Mouse (Mus musculus) CD4-positive naive resting alpha-beta T cell, adult 57 days (primary cell): ENCODE data around the gene Slc1a5. TPM values are rescaled to one million over a fixed set of nuclear protein-coding genes. Genes with fewer than 3 reads are reported as not detected.

Experiments
- total RNA-seq: library from RNA; stranded (reverse); gene quantifications from one replicate; pipeline ENCODE4 v1.2.4, GENCODE M21; 2023

Gene Slc1a5
- total RNA-seq: 132 TPM

DNA sequence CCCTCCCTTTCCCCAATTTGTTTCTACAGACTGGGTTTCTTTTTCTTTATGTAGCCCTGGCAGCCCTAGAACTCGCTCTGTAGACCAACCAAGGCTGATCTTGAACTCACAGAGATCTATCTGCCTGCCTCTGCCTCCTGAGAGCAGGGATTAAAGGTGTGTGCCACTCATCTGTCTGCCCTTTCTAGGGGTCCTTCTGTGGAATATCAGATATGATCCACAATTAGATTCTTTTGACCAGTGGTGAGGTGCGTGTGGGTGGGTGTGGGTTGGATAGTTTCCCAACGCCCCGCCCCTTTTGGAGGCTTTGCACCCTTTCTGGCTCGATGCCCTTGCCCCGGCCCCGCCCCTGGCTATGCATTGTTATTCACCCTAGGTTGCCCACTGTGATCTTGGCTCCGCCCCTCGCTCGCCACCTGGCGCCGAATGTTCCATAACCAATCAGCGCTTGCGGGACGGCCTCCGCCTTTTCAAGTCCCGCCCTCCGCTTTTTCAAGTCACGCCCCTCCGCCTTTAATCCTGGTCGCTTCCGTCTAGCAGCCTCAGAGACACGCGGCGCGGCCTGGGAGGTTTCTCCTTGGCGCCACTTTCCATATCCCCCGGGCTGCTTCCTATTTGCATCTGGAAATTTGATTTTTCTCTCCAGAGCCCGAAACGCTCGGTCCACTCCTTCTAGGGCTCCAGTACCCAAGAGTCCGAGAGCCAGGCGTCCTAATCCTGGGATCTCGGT lies at the start of gene Slc1a5:
Slc1a5 (plus strand) TSS at position 516 of the 730 bp plus-strand sequence.

GRCm38 (mm10) chr7:16738073-16738696 lies 43.0 kb upstream of the Slc1a5 start, which contains the start of gene Ap2s1:
TSS of gene Ap2s1 (plus strand) at chr7:16738410.

DNA sequence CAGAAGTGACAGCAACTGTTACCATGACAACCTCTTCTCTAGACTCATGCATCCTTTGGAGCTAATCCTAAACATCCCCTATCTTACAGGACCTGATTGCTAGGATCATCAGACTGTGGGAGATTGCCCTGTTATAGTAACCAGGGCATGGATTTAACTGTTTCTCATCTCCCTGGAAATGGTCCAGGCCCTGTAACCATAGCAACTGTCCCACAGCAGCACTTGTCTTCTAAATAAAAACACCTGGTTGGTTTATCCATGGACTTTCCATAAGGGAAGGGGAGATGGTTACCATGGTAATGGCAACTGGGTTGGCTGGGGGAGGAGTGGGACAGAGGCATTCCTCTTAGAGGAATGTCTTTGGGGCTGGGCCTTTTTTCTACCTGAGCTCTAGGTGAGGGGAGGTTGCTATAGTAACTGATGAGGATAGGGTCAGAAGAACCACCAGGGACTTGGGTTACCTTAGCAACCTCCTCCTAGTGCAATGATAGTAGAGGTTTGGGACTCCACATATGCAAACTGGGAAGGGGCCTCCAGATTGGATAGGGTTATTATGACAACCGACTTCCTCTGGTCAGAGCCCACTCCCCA lies 34.3 kb downstream of the Slc1a5 start, which contains the start of gene Strn4:
Strn4 (plus strand) TSS at position 539 of the 591 bp plus-strand sequence.

DNA sequence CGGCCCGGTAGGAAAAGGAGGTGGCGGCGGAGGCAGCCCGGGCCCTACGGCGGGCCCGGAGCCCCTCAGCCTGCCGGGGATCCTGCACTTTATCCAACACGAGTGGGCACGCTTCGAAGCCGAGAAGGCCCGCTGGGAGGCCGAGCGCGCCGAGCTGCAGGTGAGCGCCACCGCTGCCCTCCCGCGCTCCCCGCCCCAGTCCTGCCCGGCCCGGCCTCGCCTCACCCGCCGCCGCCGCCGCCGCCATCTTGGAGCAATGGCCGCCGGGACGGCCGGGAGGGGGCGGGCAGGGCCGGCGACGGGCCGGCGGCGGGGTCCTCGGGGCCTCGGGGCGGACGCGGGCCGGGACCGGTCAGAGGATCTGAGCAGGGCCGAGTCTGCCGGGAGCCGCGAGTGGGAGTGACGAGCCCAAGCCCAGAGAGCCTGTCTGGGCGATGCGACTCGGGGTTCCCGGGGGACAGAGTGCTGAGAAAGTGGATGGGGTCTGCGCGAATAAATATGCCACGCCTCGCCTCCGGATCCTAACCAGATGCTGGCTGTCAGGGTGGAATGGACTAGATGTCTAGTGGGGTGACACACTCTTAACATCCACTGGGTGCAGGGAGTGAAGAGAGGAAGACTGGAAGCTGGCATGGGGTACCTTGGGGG lies 35.5 kb downstream of the Slc1a5 start, which contains the start of gene Fkrp:
Fkrp (minus strand) TSS at position 258 of the 648 bp plus-strand sequence.

GRCm38 (mm10) chr7:16842645-16843063 lies 61.5 kb downstream of the Slc1a5 start, which contains the start of gene Prkd2:
TSS of gene Prkd2 (plus strand) at chr7:16842902.

Other genes starting within 250 kb of the Slc1a5 start
- 20.2 TPM for gene Arhgap35, start 166.3 kb upstream of the Slc1a5 start, total RNA-seq
- gene Ceacam15, start 105.6 kb upstream of the Slc1a5 start, total RNA-seq: not detected
- not detected for gene Ceacam9, start 59.4 kb upstream of the Slc1a5 start, total RNA-seq
- 72.7 TPM for gene Ap2s1, start 42.9 kb upstream of the Slc1a5 start, total RNA-seq
- gene Strn4, start 34.5 kb downstream of the Slc1a5 start, total RNA-seq: 104 TPM
- gene Fkrp, start 35.4 kb downstream of the Slc1a5 start, total RNA-seq: 24.7 TPM
- 256 TPM for gene Prkd2, start 61.6 kb downstream of the Slc1a5 start, total RNA-seq
- gene Dact3, start 94.0 kb downstream of the Slc1a5 start, total RNA-seq: 0.44 TPM
- not detected for gene Gng8, start 110.4 kb downstream of the Slc1a5 start, total RNA-seq
- 2.0 TPM for gene Ptgir, start 125.2 kb downstream of the Slc1a5 start, total RNA-seq
- 106 TPM for gene Calm3, start 142.8 kb downstream of the Slc1a5 start, total RNA-seq
- gene Pnmal2, start 163.3 kb downstream of the Slc1a5 start, total RNA-seq: not detected
- not detected for gene Pnmal1, start 178.3 kb downstream of the Slc1a5 start, total RNA-seq
- gene Gm42372, start 201.7 kb downstream of the Slc1a5 start, total RNA-seq: 3.0 TPM
- 0.12 TPM for gene Ccdc8, start 211.4 kb downstream of the Slc1a5 start, total RNA-seq
- 99.8 TPM for gene Ppp5c, start 246.6 kb downstream of the Slc1a5 start, total RNA-seq